Mouse (Mus musculus) heart, postnatal 0 days (tissue): ENCODE results near the gene Oasl1. TPM values are rescaled to one million over a fixed set of nuclear protein-coding genes. Genes with fewer than 3 reads are reported as not detected.

Source experiments
- ATAC-seq: fragments of 200-750 bp; cut with Nextera tagmentation; 2 replicates; pipeline ENCODE4 v1.8.0; 2017; ENCODE audit warnings: low read depth, moderate number of reproducible peaks, moderate library complexity; ENCODE audit not compliant: insufficient read depth
- DNase-seq: peaks from one replicate; pipeline ENCODE4 v3.0.0-alpha.2; 2016; ENCODE audit warnings: low spot score
- H3K27ac ChIP-seq: fragments of 300-500 bp; sonication (generic); 2 replicates; pipeline ENCODE4 v1.5.1; 2014; ENCODE audit warnings: low read depth, mild to moderate bottlenecking
- H3K27me3 ChIP-seq: fragments of 300-500 bp; sonication (generic); 2 replicates; pipeline ENCODE4 v1.6.1; 2014; ENCODE audit warnings: low read length, mixed read lengths; ENCODE audit not compliant: control insufficient read depth, insufficient read depth
- H3K36me3 ChIP-seq: fragments of 300-500 bp; sonication (generic); replicated peaks from 2 replicates; pipeline ENCODE4 v1.6.1; 2014; ENCODE audit warnings: low read length, mixed read lengths; ENCODE audit not compliant: control insufficient read depth, insufficient read depth
- H3K4me1 ChIP-seq: fragments of 300-500 bp; sonication (generic); 2 replicates; pipeline ENCODE4 v1.6.1; 2014; ENCODE audit warnings: antibody characterized with exemption; ENCODE audit not compliant: control insufficient read depth, insufficient read depth
- H3K4me2 ChIP-seq: fragments of 300-500 bp; sonication (generic); 2 replicates; pipeline ENCODE4 v1.6.1; 2014; ENCODE audit warnings: low read depth, mild to moderate bottlenecking, low read length, moderate library complexity
- H3K4me3 ChIP-seq: fragments of 300-500 bp; sonication (generic); 2 replicates; pipeline ENCODE4 v1.5.1; 2014; ENCODE audit warnings: low read depth, low read length
- H3K9ac ChIP-seq: fragments of 300-500 bp; sonication (generic); replicated peaks from 2 replicates; pipeline ENCODE4 v1.6.1; 2014; ENCODE audit warnings: low read depth, low read length, mixed read lengths
- H3K9me3 ChIP-seq: fragments of 300-500 bp; sonication (generic); replicated peaks from 2 replicates; pipeline ENCODE4 v1.6.1; 2016; ENCODE audit warnings: low read length; ENCODE audit not compliant: control insufficient read depth
- CTCF ChIP-seq: IDR thresholded peaks from 2 replicates; pipeline ENCODE4 v1.5.1; 2016; ENCODE audit warnings: antibody characterized with exemption, control low read depth, low read depth
- EP300 ChIP-seq: IDR thresholded peaks from 2 replicates; pipeline ENCODE4 v1.6.1; 2016; ENCODE audit warnings: antibody characterized with exemption, low read depth
- WGBS: fragments of 180-500 bp; shearing (Covaris S2); extraction: QIAGEN DNeasy Blood & Tissue Kit; methylation state at CpG from one replicate; pipeline ENCODE4 v1.1.7; 2014; 5-methylcytosine and 5-hydroxymethylcytosine counted together
- polyA plus RNA-seq: library from polyadenylated mRNA; unstranded; fragments of >200 nt; fragmentation: Nextera tagmentation; extraction: Ambion mirVana; gene quantifications from 2 replicates; pipeline ENCODE4 v1.2.1, GENCODE M21; 2015
- total RNA-seq: library from RNA; depleted of rRNA; stranded (reverse); fragments of >200 nt; gene quantifications from 2 replicates; pipeline ENCODE4 v1.2.3, GENCODE M21; 2014; ENCODE audit warnings: low replicate concordance

Gene Oasl1
- total and polyA plus RNA-seq, 2 experiments from 2014 or later: 0.68 to 9.4 TPM

DNA sequence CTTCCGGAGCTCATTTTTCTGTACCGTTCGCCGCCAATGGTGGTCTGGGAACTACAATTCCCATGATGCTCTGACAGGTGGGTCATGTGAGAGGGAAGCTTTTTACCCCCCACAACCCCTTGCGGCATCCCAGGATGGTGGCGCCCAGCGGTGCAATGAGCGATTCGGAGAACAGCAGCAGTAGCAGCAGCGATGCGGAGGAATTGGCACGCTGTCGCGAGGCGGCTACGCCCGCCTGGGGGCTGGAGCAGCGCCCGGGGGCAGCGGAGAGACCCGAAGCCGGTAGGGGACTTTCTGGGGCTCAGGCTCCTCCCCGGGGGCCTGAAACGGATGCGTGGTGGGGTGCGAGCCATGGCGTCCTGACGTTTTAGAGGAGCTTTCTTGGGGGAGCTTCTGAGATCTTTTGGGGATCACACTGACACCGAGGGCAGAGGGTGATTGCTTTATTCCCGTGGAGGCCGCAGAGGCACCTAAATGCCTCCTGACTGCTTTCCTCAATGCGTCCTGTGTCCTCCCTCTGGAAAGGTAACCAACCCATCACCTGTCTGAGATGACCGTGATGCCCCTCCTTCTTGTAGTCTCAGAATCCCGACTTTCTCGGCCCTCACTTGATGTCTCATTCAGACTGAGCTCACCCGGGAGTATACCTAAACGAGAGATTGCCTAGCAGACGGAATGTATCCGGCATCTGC, 19.2 kb downstream of the Oasl1 start, which contains the start of gene 2210016L21Rik:
Gene 2210016L21Rik, plus strand, starts transcription at position 85 of the 692 bp plus-strand sequence.
- WGBS: 1% methylated on average over 39 of the region's 39 CpGs
- TF ChIP-seq EP300 (no peak), CTCF (no peak)
- Histone ChIP-seq H3K4me1 (peaks cover 5% of the 10 kb centered on the region), H3K27me3 (no peaks in the 10 kb centered on the region), H3K27ac (peak within 1 kb of the TSS; percentile 69), H3K4me3 (peak within 1 kb of the TSS; percentile 75), H3K4me2 (peak within 1 kb of the TSS; percentile 77), H3K9ac (peak within 1 kb of the TSS; percentile 76), H3K36me3 (peaks cover 16% of the 10 kb centered on the region), H3K9me3 (no peaks in the 10 kb centered on the region)
- ATAC-seq (peak; percentile 95), DNase-seq (peak; percentile 95)

DNA sequence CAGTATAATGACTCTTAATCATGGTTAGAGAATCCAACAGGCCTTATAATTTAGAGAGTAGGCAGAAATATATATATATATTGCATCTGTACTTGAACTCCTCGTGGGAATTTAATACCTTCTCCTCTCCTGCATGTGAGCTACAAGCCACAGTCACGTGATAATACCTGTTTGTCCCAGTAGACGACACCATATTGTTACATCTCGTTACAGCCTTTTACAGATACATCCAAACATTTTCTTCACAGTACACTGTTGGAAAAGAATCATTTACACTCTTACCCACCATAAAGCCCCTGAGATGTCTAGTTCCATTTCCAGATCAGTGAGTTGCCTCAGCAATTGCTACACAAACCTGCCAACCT, 19.7 kb downstream of the Oasl1 start:
- no peaks in the 10 kb centered on the region for H3K9me3 ChIP-seq
- H3K4me2 ChIP-seq: peak overlapping the region; percentile 77
- H3K27ac ChIP-seq: no peak overlapping the region
- H3K27me3 ChIP-seq: no peaks in the 10 kb centered on the region
- DNase-seq (no peak), ATAC-seq (no peak)
- H3K36me3 ChIP-seq: peaks cover 21% of the 10 kb centered on the region
- H3K9ac ChIP-seq: peak overlapping the region; percentile 76
- peaks cover 5% of the 10 kb centered on the region for H3K4me1 ChIP-seq
- WGBS: 51% methylated on average over 4 of the region's 4 CpGs
- TF ChIP-seq EP300 (no peak), CTCF (no peak)
- H3K4me3 ChIP-seq: peak overlapping the region; percentile 75

DNA sequence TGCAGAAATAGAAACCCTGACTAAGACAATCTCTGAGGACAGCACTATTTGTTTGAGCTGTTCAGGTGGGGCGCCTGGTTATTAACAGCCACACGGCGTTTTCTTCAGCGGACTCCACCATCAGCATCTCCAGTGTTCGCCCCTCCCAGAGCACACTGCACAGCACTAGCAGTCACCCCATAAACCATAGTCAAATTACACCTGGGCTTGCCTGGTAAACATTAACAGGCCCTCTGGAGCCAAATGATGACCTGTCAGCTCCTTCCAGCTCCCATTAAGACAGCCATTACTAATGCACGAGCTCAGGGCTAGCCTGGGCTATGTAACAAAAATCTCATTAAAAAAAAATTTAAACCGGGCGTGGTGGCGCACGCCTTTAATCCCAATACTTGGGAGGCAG, 22.0 kb downstream of the Oasl1 start:
- DNase-seq (no peak), ATAC-seq (no peak)
- WGBS: 91% methylated on average over 10 of the region's 10 CpGs
- peaks cover 5% of the 10 kb centered on the region for H3K4me1 ChIP-seq
- no peak overlapping the region for H3K4me2 ChIP-seq
- H3K36me3 ChIP-seq: peaks cover 31% of the 10 kb centered on the region
- H3K9ac ChIP-seq: no peak overlapping the region
- TF ChIP-seq EP300: no peak
- no peak for TF ChIP-seq CTCF
- H3K4me3 ChIP-seq: no peak overlapping the region
- no peaks in the 10 kb centered on the region for H3K9me3 ChIP-seq
- H3K27me3 ChIP-seq: no peaks in the 10 kb centered on the region
- H3K27ac ChIP-seq: no peak overlapping the region

DNA sequence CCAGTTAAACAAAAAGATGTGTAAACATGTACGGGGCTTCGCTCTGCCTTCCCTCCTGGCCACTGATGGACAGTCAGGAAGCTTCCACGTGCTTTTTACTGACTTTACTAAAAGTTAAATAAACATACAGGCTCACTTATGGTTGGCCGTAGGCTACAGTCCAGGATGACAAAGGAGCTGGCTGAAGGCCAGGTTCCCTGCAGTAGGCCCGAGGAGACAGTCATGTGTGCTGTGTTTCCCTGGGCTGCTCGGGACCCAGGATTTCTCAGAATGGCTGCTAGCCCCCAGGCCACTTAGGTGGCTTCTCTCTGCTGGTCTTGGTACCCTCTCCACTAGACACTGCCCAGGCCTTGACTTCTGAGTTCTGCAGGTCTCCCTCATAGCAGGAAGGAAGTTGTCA, 25.9 kb downstream of the Oasl1 start:
- TF ChIP-seq EP300 (no peak), CTCF (no peak)
- no peak overlapping the region for H3K9ac ChIP-seq
- H3K27me3 ChIP-seq: no peaks in the 10 kb centered on the region
- WGBS: 28% methylated on average over 6 of the region's 6 CpGs
- H3K4me1 ChIP-seq: no peaks in the 10 kb centered on the region
- H3K36me3 ChIP-seq: peaks cover 31% of the 10 kb centered on the region
- peak; percentile 37 for ATAC-seq
- no peaks in the 10 kb centered on the region for H3K9me3 ChIP-seq
- no peak overlapping the region for H3K4me3 ChIP-seq
- no peak overlapping the region for H3K4me2 ChIP-seq
- no peak overlapping the region for H3K27ac ChIP-seq
- DNase-seq: peak; percentile 36

DNA sequence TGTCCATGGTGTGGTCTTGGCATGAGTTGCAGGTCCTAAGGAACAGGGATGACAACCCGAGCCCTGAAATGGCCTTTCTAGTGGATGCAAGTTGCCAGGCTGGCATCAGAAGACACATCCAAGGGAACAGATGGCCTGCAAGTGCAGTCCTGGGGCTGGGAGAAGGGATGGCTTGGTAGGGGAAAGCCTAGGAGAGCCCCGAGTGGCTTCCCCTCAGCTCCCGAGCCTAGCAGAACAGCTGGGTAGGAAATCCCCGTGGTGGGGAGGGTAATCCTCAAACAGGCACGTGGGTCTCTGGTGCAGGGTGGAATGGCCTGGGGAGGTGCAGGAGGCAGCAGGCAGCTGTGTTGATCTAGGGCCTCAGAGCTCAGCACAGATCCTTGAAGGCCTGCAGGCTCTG, 26.3 kb downstream of the Oasl1 start:
- WGBS: 51% methylated on average over 5 of the region's 5 CpGs
- Histone ChIP-seq H3K36me3 (peaks cover 31% of the 10 kb centered on the region), H3K9me3 (no peaks in the 10 kb centered on the region), H3K27ac (no peak overlapping the region), H3K27me3 (no peaks in the 10 kb centered on the region), H3K4me2 (no peak overlapping the region), H3K9ac (no peak overlapping the region), H3K4me1 (no peaks in the 10 kb centered on the region), H3K4me3 (no peak overlapping the region)
- DNase-seq (no peak), ATAC-seq (no peak; the same call in 1 of the 2 replicates)
- TF ChIP-seq EP300 (no peak), CTCF (no peak)

DNA sequence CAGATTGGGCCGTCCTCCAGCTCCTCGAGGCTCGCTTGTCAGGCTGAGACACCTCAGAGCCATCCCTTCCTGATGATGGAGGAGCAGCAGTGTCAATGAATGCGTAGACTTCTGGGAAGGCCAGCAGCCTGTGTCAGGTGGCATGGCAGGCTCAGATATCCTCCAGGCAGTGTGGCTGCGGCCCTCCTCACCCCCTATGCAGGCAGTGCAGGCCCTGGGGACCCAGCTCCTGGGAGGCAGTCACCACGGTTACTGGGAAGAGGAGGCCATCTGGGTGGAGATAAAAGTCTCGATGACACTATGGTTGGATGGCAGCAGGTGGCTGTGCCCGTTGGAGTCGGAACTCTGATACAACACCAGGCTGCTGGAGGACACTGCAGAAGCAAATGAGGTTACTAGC, 26.8 kb downstream of the Oasl1 start:
- Histone ChIP-seq H3K27me3 (no peaks in the 10 kb centered on the region), H3K9ac (no peak overlapping the region), H3K27ac (no peak overlapping the region), H3K4me3 (no peak overlapping the region), H3K4me1 (no peaks in the 10 kb centered on the region), H3K9me3 (no peaks in the 10 kb centered on the region), H3K4me2 (no peak overlapping the region), H3K36me3 (peaks cover 31% of the 10 kb centered on the region)
- TF ChIP-seq EP300 (no peak), CTCF (no peak)
- 79% methylated on average over 9 of the region's 9 CpGs for WGBS
- DNase-seq (no peak), ATAC-seq (no peak)
